9 mouse cellular contexts compared by ENCODE assay signal in the genomic region with DNA sequence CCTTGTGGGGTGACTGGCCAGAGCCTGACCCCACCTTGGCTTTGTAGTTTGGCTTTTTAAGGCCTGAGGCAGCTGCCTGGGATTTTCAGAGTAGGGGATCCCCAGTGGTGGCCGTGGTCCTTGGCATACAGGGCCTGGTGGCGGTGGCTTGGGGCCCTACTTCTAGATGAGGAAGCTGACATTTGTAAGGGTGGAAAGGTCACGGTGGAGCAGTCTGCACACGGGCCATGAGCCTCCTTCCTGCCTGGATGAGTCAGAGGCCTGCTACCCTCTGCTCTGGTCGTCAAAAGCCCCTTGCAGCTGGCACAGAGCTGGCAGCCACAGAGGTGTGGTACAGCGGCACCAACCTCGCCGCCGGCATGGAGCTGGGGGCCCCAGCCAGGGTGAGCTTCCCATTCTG. TPM values are rescaled to one million over a fixed set of nuclear protein-coding genes. Genes with fewer than 3 reads are reported as not detected.
DNase-seq lines count a peak whose midpoint lies in the region; ATAC-seq and TF ChIP-seq lines count a peak whose summit lies in the region.
"Had no signal": no experiment of that assay in that cellular context is flagged by ENCODE, and none has a peak within 500 bp of the region (broad histone marks: within the 10 kb centered on the region; RNA-seq: fewer than 3 reads in every experiment).

No protein-coding gene starts in this region.

- H3K27ac ChIP-seq in kidney, adult 2 months (ENCODE audit: insufficient read depth, low read depth, low read length), result peak overlapping the region; percentile 37; the same call in 1 of the 2 replicates
- H3K27ac ChIP-seq in macrophage, result peak overlapping the region; percentile 98
- H3K27ac ChIP-seq: limb, embryonic 13.5 days had no signal

- 70% methylated on average over 9 of the region's 9 CpGs for WGBS in kidney, adult 2 months
- under 1% methylated on average over 9 of the region's 9 CpGs for WGBS in macrophage (ENCODE audit: missing documents)

- DNase-seq in kidney, adult 2 months, result no peak
- DNase-seq in kidney, adult 8-10 months, result no peak
- DNase-seq in G1E (ENCODE audit: low spot score), result no peak
- peak; percentile 56 for DNase-seq in thymus, postnatal 25 days
- no peak for DNase-seq in layer of hippocampus, postnatal 25 days (ENCODE audit: extremely low spot score in 1 of 2, low spot score in 1 of 2)
- DNase-seq in cerebellum, postnatal 10 days, result no peak

- no peaks in the 10 kb centered on the region for H3K9me3 ChIP-seq in G1E (replicated peaks)
- H3K9me3 ChIP-seq: limb, embryonic 13.5 days had no signal

- no peaks in the 10 kb centered on the region for H3K27me3 ChIP-seq in kidney, adult 2 months (replicated peaks; ENCODE audit: control insufficient read depth, insufficient read depth, low read length)
- H3K27me3 ChIP-seq in G1E (ENCODE audit: insufficient read depth, low read length), result peaks cover 11% of the 10 kb centered on the region; the same call in 1 of the 2 replicates

- no peak for ATAC-seq in G1E (ENCODE audit: extremely low read depth, insufficient number of reproducible peaks, low FRiP score, poor library complexity, severe bottlenecking)
- ATAC-seq in granulocyte monocyte progenitor cell, adult 5-6 weeks (replicated peaks; ENCODE audit: poor library complexity, severe bottlenecking), result peak; percentile 57

- TF ChIP-seq POLR2A in kidney, adult 2 months (IDR thresholded peaks at IDR 0.05; ENCODE audit: low read depth, low read length), result no peak

- H3K36me3 ChIP-seq in kidney, adult 2 months (ENCODE audit: control insufficient read depth, insufficient read depth, low read length), result no peaks in the 10 kb centered on the region
- H3K36me3 ChIP-seq in G1E (replicated peaks), result peaks cover 41% of the 10 kb centered on the region
- peaks cover 30% of the 10 kb centered on the region for H3K36me3 ChIP-seq in macrophage (ENCODE audit: inconsistent target)

- no peak for TF ChIP-seq CTCF in kidney, adult 2 months (conservative IDR thresholded peaks at IDR 0.05; ENCODE audit: insufficient read depth, insufficient read length, low read depth, low read length)
- TF ChIP-seq CTCF in G1E (IDR thresholded peaks at IDR 0.05; ENCODE audit: low read depth, low read length), result no peak

- H3K4me3 ChIP-seq in kidney, adult 2 months (ENCODE audit: insufficient read depth, low read depth, low read length), result no peak overlapping the region
- peak overlapping the region; percentile 54; the same call in 1 of the 2 replicates for H3K4me3 ChIP-seq in G1E (ENCODE audit: low read depth, low read length)
- H3K4me3 ChIP-seq in macrophage (ENCODE audit: inconsistent target), result peak overlapping the region; percentile 8; the same call in 1 of the 2 replicates
- H3K4me3 ChIP-seq: limb, embryonic 13.5 days had no signal

- H3K79me2 ChIP-seq in macrophage (ENCODE audit: inconsistent target), result peaks cover 34% of the 10 kb centered on the region

- H3K4me1 ChIP-seq in kidney, adult 2 months (ENCODE audit: control insufficient read depth, insufficient read depth, low read length), result no peaks in the 10 kb centered on the region
- H3K4me1 ChIP-seq in G1E (ENCODE audit: insufficient read depth, low read depth, low read length), result peaks cover 67% of the 10 kb centered on the region

RNA-seq across cellular contexts. Expression of a gene that starts 9.6 kb away (rescaled TPM):
- polyA plus RNA-seq in kidney, adult 2 months (2012; rRNA removed), result 37.8 and 43.3 TPM in 2 replicates
- total RNA-seq in G1E (2014; fragmentation: Nextera tagmentation), result 3.1 and 4.3 TPM in 2 replicates
- 11.4 and 15.2 TPM in 2 replicates for total RNA-seq in G1E (2017)
- polyA plus RNA-seq in G1E (2012), result 11.2 and 12.0 TPM in 2 replicates
- total RNA-seq in granulocyte monocyte progenitor cell, adult 5-6 weeks (2014; fragmentation: Nextera tagmentation), result 8.2 and 9.9 TPM in 2 replicates
- 1.9 and 14.6 TPM in 2 replicates for total RNA-seq in granulocyte monocyte progenitor cell, adult 5-6 weeks (2017)
- total RNA-seq in macrophage (2018; cell fraction: chromatin; rRNA removed), result 100 to 1,000 TPM in 1 of 26 experiments, 10 to 100 TPM in 24, 1 to 10 TPM in 1; 8.4 to 105 (median 42.7) TPM
- total RNA-seq in macrophage (2018; cell fraction: cytosol; rRNA removed), result 10 to 100 TPM; 24.5 to 80.6 (median 54.7) TPM
- total RNA-seq in macrophage (2018; cell fraction: nucleus; rRNA removed), result 100 to 1,000 TPM in 2 of 26 experiments, 10 to 100 TPM in 24; 14.8 to 111 (median 57.4) TPM
- polyA plus RNA-seq in macrophage (2018), result 33.7 to 75.9 TPM (median 52.2 TPM) in 3 replicates
- 10 to 100 TPM; 20.0 to 29.8 TPM for total RNA-seq in layer of hippocampus, postnatal 25 days (2021)

RNA-seq across cellular contexts. Expression of a gene that starts 32.1 kb away (rescaled TPM):
- polyA plus RNA-seq in kidney, adult 2 months (2012; rRNA removed), result 33.5 and 35.6 TPM in 2 replicates
- total RNA-seq in G1E (2014; fragmentation: Nextera tagmentation) (68.7 and 71.0 TPM in 2 replicates), G1E (2017) (8.0 and 9.8 TPM in 2 replicates)
- polyA plus RNA-seq in G1E (2012) (99.4 and 100 TPM in 2 replicates), macrophage (2018) (40.4 to 80.7 TPM (median 48.0 TPM) in 3 replicates)
- 42.0 and 47.9 TPM in 2 replicates for total RNA-seq in granulocyte monocyte progenitor cell, adult 5-6 weeks (2014; fragmentation: Nextera tagmentation)
- total RNA-seq in granulocyte monocyte progenitor cell, adult 5-6 weeks (2017), result 8.7 and 9.2 TPM in 2 replicates
- 100 to 1,000 TPM in 5 of 26 experiments, 10 to 100 TPM in 21; 14.6 to 140 (median 53.0) TPM for total RNA-seq in macrophage (2018; cell fraction: chromatin; rRNA removed)
- 100 to 1,000 TPM in 7 of 26 experiments, 10 to 100 TPM in 19; 44.2 to 125 (median 76.8) TPM for total RNA-seq in macrophage (2018; cell fraction: cytosol; rRNA removed)
- 100 to 1,000 TPM in 8 of 26 experiments, 10 to 100 TPM in 18; 43.1 to 131 (median 86.6) TPM for total RNA-seq in macrophage (2018; cell fraction: nucleus; rRNA removed)
- 100 to 1,000 TPM; 247 to 262 TPM for total RNA-seq in layer of hippocampus, postnatal 25 days (2021)

RNA-seq across cellular contexts. Expression of a gene that starts 51.8 kb away (rescaled TPM):
- not detected in 2 replicates for polyA plus RNA-seq in kidney, adult 2 months (2012; rRNA removed)
- not detected in 2 replicates for total RNA-seq in G1E (2014; fragmentation: Nextera tagmentation)
- total RNA-seq in G1E (2017), result not detected in 2 replicates
- polyA plus RNA-seq in G1E (2012), result not detected in 2 replicates
- not detected in 2 replicates for total RNA-seq in granulocyte monocyte progenitor cell, adult 5-6 weeks (2014; fragmentation: Nextera tagmentation)
- not detected in 2 replicates for total RNA-seq in granulocyte monocyte progenitor cell, adult 5-6 weeks (2017)
- not detected for total RNA-seq in macrophage (2018; cell fraction: chromatin; rRNA removed)
- total RNA-seq in macrophage (2018; cell fraction: cytosol; rRNA removed), result not detected
- total RNA-seq in macrophage (2018; cell fraction: nucleus; rRNA removed), result not detected
- not detected in 3 replicates for polyA plus RNA-seq in macrophage (2018)
- total RNA-seq in layer of hippocampus, postnatal 25 days (2021), result not detected
- polyA plus RNA-seq: limb, embryonic 13.5 days had no signal
